Mouse (Mus musculus) intestine, embryonic 14.5 days (tissue): ENCODE measurements around the gene Actl7b. TPM values are rescaled to one million over a fixed set of nuclear protein-coding genes. Genes with fewer than 3 reads are reported as not detected.

Experiments used
- ATAC-seq: fragments of 200-750 bp; cut with Nextera tagmentation; replicated peaks from 2 replicates; pipeline ENCODE4 v1.8.0; 2017; ENCODE audit warnings: low read depth, moderate number of reproducible peaks, moderate TSS enrichment, moderate library complexity; ENCODE audit not compliant: low FRiP score, low TSS enrichment
- DNase-seq: peaks from one replicate; pipeline ENCODE4 v3.0.0-alpha.2; 2018; ENCODE audit warnings: low spot score
- H3K27ac ChIP-seq: fragments of 300-500 bp; sonication (generic); 2 replicates; pipeline ENCODE4 v1.5.1; 2014; ENCODE audit warnings: low read depth, mild to moderate bottlenecking, control low read depth
- H3K27me3 ChIP-seq: fragments of 300-500 bp; sonication (generic); replicated peaks from 2 replicates; pipeline ENCODE4 v1.6.1; 2014; ENCODE audit warnings: low read length, control low read depth; ENCODE audit not compliant: control insufficient read depth, insufficient read depth
- H3K36me3 ChIP-seq: fragments of 300-500 bp; sonication (generic); 2 replicates; pipeline ENCODE4 v1.6.1; 2014; ENCODE audit warnings: low read length, control low read depth; ENCODE audit not compliant: control insufficient read depth, insufficient read depth
- H3K4me1 ChIP-seq: fragments of 300-500 bp; sonication (generic); replicated peaks from 2 replicates; pipeline ENCODE4 v1.6.1; 2014; ENCODE audit warnings: low read length, control low read depth, mixed read lengths; ENCODE audit not compliant: control insufficient read depth, insufficient read depth
- H3K4me2 ChIP-seq: fragments of 300-500 bp; sonication (generic); 2 replicates; pipeline ENCODE4 v1.6.1; 2014; ENCODE audit warnings: low read length
- H3K4me3 ChIP-seq: fragments of 300-500 bp; sonication (generic); 2 replicates; pipeline ENCODE4 v1.5.1; 2014; ENCODE audit warnings: low read depth, low read length, control low read depth, mixed read lengths
- H3K9ac ChIP-seq: fragments of 300-500 bp; sonication (generic); 2 replicates; pipeline ENCODE4 v1.6.1; 2014; ENCODE audit warnings: mild to moderate bottlenecking, low read length
- H3K9me3 ChIP-seq: fragments of 300-500 bp; sonication (generic); 2 replicates; pipeline ENCODE4 v1.6.1; 2016; ENCODE audit warnings: low read length, control low read depth; ENCODE audit not compliant: control insufficient read depth
- WGBS: fragments of 180-500 bp; shearing (Covaris S2); extraction: QIAGEN DNeasy Blood & Tissue Kit; methylation state at CpG from one replicate; pipeline ENCODE4 v1.1.7; 2014; 5-methylcytosine and 5-hydroxymethylcytosine counted together
- polyA plus RNA-seq: library from polyadenylated mRNA; unstranded; fragments of >200 nt; fragmentation: Nextera tagmentation; extraction: Ambion mirVana; gene quantifications from 2 replicates; pipeline ENCODE4 v1.2.1, GENCODE M21; 2014

Gene Actl7b
- polyA plus RNA-seq, 1 experiment from 2014 or later, result not detected

GRCm38 (mm10) chr4:56719456-56719855 lies 21.8 kb downstream of the Actl7b start:
- 69% methylated on average over 9 of the region's 9 CpGs for WGBS
- H3K4me2 ChIP-seq, result no peak overlapping the region
- H3K9me3 ChIP-seq, result no peaks in the 10 kb centered on the region
- DNase-seq, result no peak
- no peak overlapping the region for H3K27ac ChIP-seq
- no peaks in the 10 kb centered on the region for H3K4me1 ChIP-seq
- no peak for ATAC-seq
- H3K9ac ChIP-seq, result no peak overlapping the region
- H3K27me3 ChIP-seq, result no peaks in the 10 kb centered on the region
- no peak overlapping the region for H3K4me3 ChIP-seq
- H3K36me3 ChIP-seq, result no peaks in the 10 kb centered on the region

- no peaks in the 10 kb centered on the region for H3K9me3 ChIP-seq
- H3K36me3 ChIP-seq, result no peaks in the 10 kb centered on the region
- no peak overlapping the region for H3K27ac ChIP-seq
- DNase-seq (no peak), ATAC-seq (no peak)
- H3K9ac ChIP-seq, result no peak overlapping the region
- H3K4me1 ChIP-seq, result no peaks in the 10 kb centered on the region
- WGBS, result 65% methylated on average over 12 of the region's 12 CpGs
- H3K27me3 ChIP-seq, result no peaks in the 10 kb centered on the region
- H3K4me3 ChIP-seq, result no peak overlapping the region
- no peak overlapping the region for H3K4me2 ChIP-seq
Measured at GRCm38 (mm10) chr4:56718573-56719442, 22.4 kb downstream of the Actl7b start.

GRCm38 (mm10) chr4:56717932-56718331 lies 23.3 kb downstream of the Actl7b start:
- no peak overlapping the region for H3K9ac ChIP-seq
- H3K27ac ChIP-seq, result no peak overlapping the region
- no peak overlapping the region for H3K4me3 ChIP-seq
- no peak overlapping the region for H3K4me2 ChIP-seq
- WGBS, result 87% methylated on average over 3 of the region's 3 CpGs
- H3K27me3 ChIP-seq, result no peaks in the 10 kb centered on the region
- no peaks in the 10 kb centered on the region for H3K4me1 ChIP-seq
- DNase-seq (no peak), ATAC-seq (no peak)
- H3K9me3 ChIP-seq, result no peaks in the 10 kb centered on the region
- H3K36me3 ChIP-seq, result no peaks in the 10 kb centered on the region

GRCm38 (mm10) chr4:56716801-56717200 lies 24.4 kb downstream of the Actl7b start:
- no peak overlapping the region for H3K4me3 ChIP-seq
- no peak overlapping the region for H3K27ac ChIP-seq
- ATAC-seq (no peak), DNase-seq (no peak)
- 66% methylated on average over 5 of the region's 5 CpGs for WGBS
- H3K9ac ChIP-seq, result no peak overlapping the region
- H3K4me2 ChIP-seq, result no peak overlapping the region
- no peaks in the 10 kb centered on the region for H3K9me3 ChIP-seq
- H3K36me3 ChIP-seq, result no peaks in the 10 kb centered on the region
- no peaks in the 10 kb centered on the region for H3K4me1 ChIP-seq
- no peaks in the 10 kb centered on the region for H3K27me3 ChIP-seq

GRCm38 (mm10) chr4:56713155-56713554 lies 28.1 kb downstream of the Actl7b start:
- DNase-seq, result no peak
- Histone ChIP-seq H3K27ac (no peak overlapping the region), H3K9ac (no peak overlapping the region), H3K4me2 (no peak overlapping the region), H3K4me1 (no peaks in the 10 kb centered on the region), H3K4me3 (no peak overlapping the region), H3K9me3 (no peaks in the 10 kb centered on the region), H3K36me3 (no peaks in the 10 kb centered on the region), H3K27me3 (no peaks in the 10 kb centered on the region)
- ATAC-seq, result no peak
- WGBS, result 86% methylated on average over 3 of the region's 3 CpGs

- H3K9ac ChIP-seq, result no peak overlapping the region
- no peak for DNase-seq
Measured at GRCm38 (mm10) chr4:56702234-56702633, 39.0 kb downstream of the Actl7b start.

GRCm38 (mm10) chr4:56698671-56699070 lies 42.6 kb downstream of the Actl7b start:
- 39% methylated on average over 5 of the region's 5 CpGs for WGBS
- ATAC-seq (no peak), DNase-seq (no peak)
- H3K36me3 ChIP-seq, result no peaks in the 10 kb centered on the region
- no peak overlapping the region for H3K4me2 ChIP-seq
- H3K27me3 ChIP-seq, result no peaks in the 10 kb centered on the region
- H3K9me3 ChIP-seq, result no peaks in the 10 kb centered on the region
- no peak overlapping the region for H3K4me3 ChIP-seq
- H3K27ac ChIP-seq, result no peak overlapping the region
- H3K4me1 ChIP-seq, result no peaks in the 10 kb centered on the region
- H3K9ac ChIP-seq, result no peak overlapping the region

More at GRCm38 (mm10) chr4:56702234-56702633, 39.0 kb downstream of the Actl7b start:
- Histone ChIP-seq H3K36me3 (no peaks in the 10 kb centered on the region), H3K4me3 (no peak overlapping the region), H3K4me1 (no peaks in the 10 kb centered on the region), H3K27me3 (no peaks in the 10 kb centered on the region), H3K27ac (no peak overlapping the region), H3K4me2 (no peak overlapping the region), H3K9me3 (no peaks in the 10 kb centered on the region)
- 34% methylated on average over 10 of the region's 10 CpGs for WGBS
- no peak for ATAC-seq

GRCm38 (mm10) chr4:56696401-56696800 lies 44.8 kb downstream of the Actl7b start:
- 80% methylated on average over 7 of the region's 7 CpGs for WGBS
- H3K27me3 ChIP-seq, result no peaks in the 10 kb centered on the region
- H3K36me3 ChIP-seq, result no peaks in the 10 kb centered on the region
- ATAC-seq (no peak), DNase-seq (no peak)
- no peak overlapping the region for H3K9ac ChIP-seq
- H3K4me3 ChIP-seq, result no peak overlapping the region
- H3K4me1 ChIP-seq, result no peaks in the 10 kb centered on the region
- no peaks in the 10 kb centered on the region for H3K9me3 ChIP-seq
- H3K4me2 ChIP-seq, result no peak overlapping the region
- H3K27ac ChIP-seq, result no peak overlapping the region
